Mouse (Mus musculus): Measurements from ENCODE around the gene Pdlim7. TPM values are rescaled to one million over a fixed set of nuclear protein-coding genes. Genes with fewer than 3 reads are reported as not detected.

Pdlim7 gene
- polyA plus RNA-seq, 1 experiment, result 6.0 TPM

- Histone ChIP-seq H3K4me1 (ENCODE audit: control insufficient read depth, insufficient read depth, low read length) (peaks cover 25% of the 10 kb centered on the region), H3K4me3 (ENCODE audit: insufficient read depth, low read length) (no peak overlapping the region), H3K27ac (ENCODE audit: insufficient read depth, low read depth, low read length) (no peak overlapping the region)
- TF ChIP-seq POLR2A (IDR thresholded peaks at IDR 0.05; ENCODE audit: borderline replicate concordance, low read depth, low read length) (no peak), CTCF (IDR thresholded peaks at IDR 0.05; ENCODE audit: low read depth, low read length) (no peak)
Observed at GRCm38 (mm10) chr13:55523278-55523677, 9.8 kb upstream of the Pdlim7 start.

- H3K27ac ChIP-seq (ENCODE audit: insufficient read depth, low read depth, low read length), result no peak overlapping the region
- peaks cover 25% of the 10 kb centered on the region for H3K4me1 ChIP-seq (ENCODE audit: control insufficient read depth, insufficient read depth, low read length)
- H3K4me3 ChIP-seq (ENCODE audit: insufficient read depth, low read length), result no peak overlapping the region
- TF ChIP-seq POLR2A (IDR thresholded peaks at IDR 0.05; ENCODE audit: borderline replicate concordance, low read depth, low read length), result no peak
- no peak for TF ChIP-seq CTCF (IDR thresholded peaks at IDR 0.05; ENCODE audit: low read depth, low read length)
Observed at GRCm38 (mm10) chr13:55522730-55523129, 9.3 kb upstream of the Pdlim7 start.

GRCm38 (mm10) chr13:55519606-55520005 lies 6.1 kb upstream of the Pdlim7 start:
- H3K4me3 ChIP-seq (ENCODE audit: insufficient read depth, low read length), result no peak overlapping the region
- H3K27ac ChIP-seq (ENCODE audit: insufficient read depth, low read depth, low read length), result no peak overlapping the region
- no peak for TF ChIP-seq CTCF (IDR thresholded peaks at IDR 0.05; ENCODE audit: low read depth, low read length)
- no peak for TF ChIP-seq POLR2A (IDR thresholded peaks at IDR 0.05; ENCODE audit: borderline replicate concordance, low read depth, low read length)
- peaks cover 10% of the 10 kb centered on the region for H3K4me1 ChIP-seq (ENCODE audit: control insufficient read depth, insufficient read depth, low read length)

GRCm38 (mm10) chr13:55516955-55517354 lies 3.5 kb upstream of the Pdlim7 start:
- TF ChIP-seq POLR2A (IDR thresholded peaks at IDR 0.05; ENCODE audit: borderline replicate concordance, low read depth, low read length), result no peak
- peak; percentile 98 for TF ChIP-seq CTCF (IDR thresholded peaks at IDR 0.05; ENCODE audit: low read depth, low read length)
- H3K27ac ChIP-seq (ENCODE audit: insufficient read depth, low read depth, low read length), result no peak overlapping the region
- no peak overlapping the region for H3K4me3 ChIP-seq (ENCODE audit: insufficient read depth, low read length)
- peaks cover 16% of the 10 kb centered on the region for H3K4me1 ChIP-seq (ENCODE audit: control insufficient read depth, insufficient read depth, low read length)

GRCm38 (mm10) chr13:55513828-55514227 lies 352 bp upstream of the Pdlim7 start:
- Histone ChIP-seq H3K4me1 (ENCODE audit: control insufficient read depth, insufficient read depth, low read length) (peaks cover 27% of the 10 kb centered on the region), H3K27ac (ENCODE audit: insufficient read depth, low read depth, low read length) (no peak overlapping the region), H3K4me3 (ENCODE audit: insufficient read depth, low read length) (no peak overlapping the region)
- no peak for TF ChIP-seq POLR2A (IDR thresholded peaks at IDR 0.05; ENCODE audit: borderline replicate concordance, low read depth, low read length)
- no peak for TF ChIP-seq CTCF (IDR thresholded peaks at IDR 0.05; ENCODE audit: low read depth, low read length)

GRCm38 (mm10) chr13:55512379-55513031 lies 971 bp downstream of the Pdlim7 start:
- no peak overlapping the region for H3K27ac ChIP-seq (ENCODE audit: insufficient read depth, low read depth, low read length)
- peaks cover 27% of the 10 kb centered on the region for H3K4me1 ChIP-seq (ENCODE audit: control insufficient read depth, insufficient read depth, low read length)
- H3K4me3 ChIP-seq (ENCODE audit: insufficient read depth, low read length), result peak overlapping the region; percentile 82
- no peak for TF ChIP-seq CTCF (IDR thresholded peaks at IDR 0.05; ENCODE audit: low read depth, low read length)
- TF ChIP-seq POLR2A (IDR thresholded peaks at IDR 0.05; ENCODE audit: borderline replicate concordance, low read depth, low read length), result no peak

GRCm38 (mm10) chr13:55511492-55511861 lies 2.0 kb downstream of the Pdlim7 start:
- Histone ChIP-seq H3K4me3 (ENCODE audit: insufficient read depth, low read length) (no peak overlapping the region), H3K27ac (ENCODE audit: insufficient read depth, low read depth, low read length) (no peak overlapping the region), H3K4me1 (ENCODE audit: control insufficient read depth, insufficient read depth, low read length) (peaks cover 27% of the 10 kb centered on the region)
- no peak for TF ChIP-seq POLR2A (IDR thresholded peaks at IDR 0.05; ENCODE audit: borderline replicate concordance, low read depth, low read length)
- TF ChIP-seq CTCF (IDR thresholded peaks at IDR 0.05; ENCODE audit: low read depth, low read length), result no peak

GRCm38 (mm10) chr13:55510668-55511491 lies 2.6 kb downstream of the Pdlim7 start:
- no peak overlapping the region for H3K4me3 ChIP-seq (ENCODE audit: insufficient read depth, low read length)
- TF ChIP-seq POLR2A (IDR thresholded peaks at IDR 0.05; ENCODE audit: borderline replicate concordance, low read depth, low read length) (no peak), CTCF (IDR thresholded peaks at IDR 0.05; ENCODE audit: low read depth, low read length) (no peak)
- peaks cover 27% of the 10 kb centered on the region for H3K4me1 ChIP-seq (ENCODE audit: control insufficient read depth, insufficient read depth, low read length)
- no peak overlapping the region for H3K27ac ChIP-seq (ENCODE audit: insufficient read depth, low read depth, low read length)

- TF ChIP-seq POLR2A (IDR thresholded peaks at IDR 0.05; ENCODE audit: borderline replicate concordance, low read depth, low read length) (no peak), CTCF (IDR thresholded peaks at IDR 0.05; ENCODE audit: low read depth, low read length) (no peak)
- Histone ChIP-seq H3K27ac (ENCODE audit: insufficient read depth, low read depth, low read length) (no peak overlapping the region), H3K4me3 (ENCODE audit: insufficient read depth, low read length) (no peak overlapping the region), H3K4me1 (ENCODE audit: control insufficient read depth, insufficient read depth, low read length) (peaks cover 27% of the 10 kb centered on the region)
Observed at GRCm38 (mm10) chr13:55510332-55510667, 3.2 kb downstream of the Pdlim7 start.

GRCm38 (mm10) chr13:55508531-55508930 lies 4.9 kb downstream of the Pdlim7 start:
- Histone ChIP-seq H3K27ac (ENCODE audit: insufficient read depth, low read depth, low read length) (no peak overlapping the region), H3K4me1 (ENCODE audit: control insufficient read depth, insufficient read depth, low read length) (peaks cover 27% of the 10 kb centered on the region), H3K4me3 (ENCODE audit: insufficient read depth, low read length) (no peak overlapping the region)
- TF ChIP-seq CTCF (IDR thresholded peaks at IDR 0.05; ENCODE audit: low read depth, low read length) (no peak), POLR2A (IDR thresholded peaks at IDR 0.05; ENCODE audit: borderline replicate concordance, low read depth, low read length) (no peak)

Data from bone marrow macrophage, adult 2 months (primary cell).